Mouse (Mus musculus) heart, postnatal 0 days (tissue): ENCODE data around the gene Vrk3. TPM values are rescaled to one million over a fixed set of nuclear protein-coding genes. Genes with fewer than 3 reads are reported as not detected.

Experiments used
- ATAC-seq: fragments of 200-750 bp; cut with Nextera tagmentation; 2 replicates; pipeline ENCODE4 v1.8.0; 2017; ENCODE audit warnings: low read depth, moderate number of reproducible peaks, moderate library complexity; ENCODE audit not compliant: insufficient read depth
- DNase-seq: peaks from one replicate; pipeline ENCODE4 v3.0.0-alpha.2; 2016; ENCODE audit warnings: low spot score
- H3K27ac ChIP-seq: fragments of 300-500 bp; sonication (generic); 2 replicates; pipeline ENCODE4 v1.5.1; 2014; ENCODE audit warnings: low read depth, mild to moderate bottlenecking
- H3K27me3 ChIP-seq: fragments of 300-500 bp; sonication (generic); 2 replicates; pipeline ENCODE4 v1.6.1; 2014; ENCODE audit warnings: low read length, mixed read lengths; ENCODE audit not compliant: control insufficient read depth, insufficient read depth
- H3K36me3 ChIP-seq: fragments of 300-500 bp; sonication (generic); replicated peaks from 2 replicates; pipeline ENCODE4 v1.6.1; 2014; ENCODE audit warnings: low read length, mixed read lengths; ENCODE audit not compliant: control insufficient read depth, insufficient read depth
- H3K4me1 ChIP-seq: fragments of 300-500 bp; sonication (generic); 2 replicates; pipeline ENCODE4 v1.6.1; 2014; ENCODE audit warnings: antibody characterized with exemption; ENCODE audit not compliant: control insufficient read depth, insufficient read depth
- H3K4me2 ChIP-seq: fragments of 300-500 bp; sonication (generic); 2 replicates; pipeline ENCODE4 v1.6.1; 2014; ENCODE audit warnings: low read depth, mild to moderate bottlenecking, low read length, moderate library complexity
- H3K4me3 ChIP-seq: fragments of 300-500 bp; sonication (generic); 2 replicates; pipeline ENCODE4 v1.5.1; 2014; ENCODE audit warnings: low read depth, low read length
- H3K9ac ChIP-seq: fragments of 300-500 bp; sonication (generic); replicated peaks from 2 replicates; pipeline ENCODE4 v1.6.1; 2014; ENCODE audit warnings: low read depth, low read length, mixed read lengths
- H3K9me3 ChIP-seq: fragments of 300-500 bp; sonication (generic); replicated peaks from 2 replicates; pipeline ENCODE4 v1.6.1; 2016; ENCODE audit warnings: low read length; ENCODE audit not compliant: control insufficient read depth
- CTCF ChIP-seq: IDR thresholded peaks from 2 replicates; pipeline ENCODE4 v1.5.1; 2016; ENCODE audit warnings: antibody characterized with exemption, control low read depth, low read depth
- EP300 ChIP-seq: IDR thresholded peaks from 2 replicates; pipeline ENCODE4 v1.6.1; 2016; ENCODE audit warnings: antibody characterized with exemption, low read depth
- WGBS: fragments of 180-500 bp; shearing (Covaris S2); extraction: QIAGEN DNeasy Blood & Tissue Kit; methylation state at CpG from one replicate; pipeline ENCODE4 v1.1.7; 2014; 5-methylcytosine and 5-hydroxymethylcytosine counted together
- polyA plus RNA-seq: library from polyadenylated mRNA; unstranded; fragments of >200 nt; fragmentation: Nextera tagmentation; extraction: Ambion mirVana; gene quantifications from 2 replicates; pipeline ENCODE4 v1.2.1, GENCODE M21; 2015
- total RNA-seq: library from RNA; depleted of rRNA; stranded (reverse); fragments of >200 nt; gene quantifications from 2 replicates; pipeline ENCODE4 v1.2.3, GENCODE M21; 2014; ENCODE audit warnings: low replicate concordance

Gene Vrk3
- total and polyA plus RNA-seq, 2 experiments from 2014 or later, result 25.7 to 28.7 TPM

GRCm38 (mm10) chr7:44789531-44789930 is 41.3 kb downstream of the Vrk3 start:
- H3K36me3 ChIP-seq, result no peaks in the 10 kb centered on the region
- DNase-seq (no peak), ATAC-seq (no peak)
- no peak overlapping the region for H3K9ac ChIP-seq
- H3K27me3 ChIP-seq, result no peaks in the 10 kb centered on the region
- 0 out of 2 replicates have a peak, but pooled peaks cover 7% of the 10 kb centered on the region for H3K9me3 ChIP-seq
- no peak for TF ChIP-seq CTCF
- no peak overlapping the region for H3K4me2 ChIP-seq
- H3K4me1 ChIP-seq, result no peaks in the 10 kb centered on the region; the same call in 1 of the 2 replicates
- WGBS, result 50% methylated on average over 3 of the region's 3 CpGs
- H3K4me3 ChIP-seq, result no peak overlapping the region
- H3K27ac ChIP-seq, result no peak overlapping the region

GRCm38 (mm10) chr7:44790066-44790465 is 41.9 kb downstream of the Vrk3 start:
- ATAC-seq, result no peak
- DNase-seq, result no peak
- Histone ChIP-seq H3K9ac (no peak overlapping the region), H3K27ac (no peak overlapping the region), H3K4me3 (no peak overlapping the region), H3K27me3 (no peaks in the 10 kb centered on the region), H3K4me1 (no peaks in the 10 kb centered on the region; the same call in 1 of the 2 replicates), H3K9me3 (0 out of 2 replicates have a peak, but pooled peaks cover 11% of the 10 kb centered on the region), H3K36me3 (no peaks in the 10 kb centered on the region), H3K4me2 (no peak overlapping the region)
- 40% methylated on average over 3 of the region's 4 CpGs for WGBS
- TF ChIP-seq CTCF (no peak), EP300 (no peak)

GRCm38 (mm10) chr7:44792781-44793180 is 44.6 kb downstream of the Vrk3 start:
- no peak for DNase-seq
- H3K9ac ChIP-seq, result no peak overlapping the region
- no peak overlapping the region for H3K4me3 ChIP-seq
- H3K9me3 ChIP-seq, result 0 out of 2 replicates have a peak, but pooled peaks cover 11% of the 10 kb centered on the region
- TF ChIP-seq EP300 (no peak), CTCF (no peak)
- 73% methylated on average over 6 of the region's 6 CpGs for WGBS
- no peaks in the 10 kb centered on the region for H3K36me3 ChIP-seq
- H3K27me3 ChIP-seq, result no peaks in the 10 kb centered on the region
- no peak overlapping the region for H3K4me2 ChIP-seq
- no peaks in the 10 kb centered on the region; the same call in 1 of the 2 replicates for H3K4me1 ChIP-seq
- ATAC-seq, result no peak
- no peak overlapping the region for H3K27ac ChIP-seq

- no peaks in the 10 kb centered on the region for H3K27me3 ChIP-seq
- H3K9me3 ChIP-seq, result no peaks in the 10 kb centered on the region
- no peak overlapping the region for H3K4me2 ChIP-seq
- WGBS, result 69% methylated on average over 2 of the region's 2 CpGs
- no peak for ATAC-seq
- TF ChIP-seq EP300 (no peak), CTCF (no peak)
- peaks cover 12% of the 10 kb centered on the region; the same call in 1 of the 2 replicates for H3K36me3 ChIP-seq
- no peaks in the 10 kb centered on the region for H3K4me1 ChIP-seq
- no peak overlapping the region for H3K27ac ChIP-seq
- no peak for DNase-seq
- H3K9ac ChIP-seq, result no peak overlapping the region
- H3K4me3 ChIP-seq, result no peak overlapping the region
Observed at GRCm38 (mm10) chr7:44808927-44809326, 60.7 kb downstream of the Vrk3 start.

- ATAC-seq, result no peak
- Histone ChIP-seq H3K27me3 (no peaks in the 10 kb centered on the region), H3K9ac (no peak overlapping the region), H3K36me3 (peaks cover 12% of the 10 kb centered on the region; the same call in 1 of the 2 replicates), H3K27ac (no peak overlapping the region), H3K4me3 (no peak overlapping the region), H3K4me1 (no peaks in the 10 kb centered on the region), H3K4me2 (no peak overlapping the region), H3K9me3 (no peaks in the 10 kb centered on the region)
- DNase-seq, result no peak
- no peak for TF ChIP-seq EP300
- TF ChIP-seq CTCF, result no peak
- WGBS, result 84% methylated on average over 3 of the region's 3 CpGs
Observed at GRCm38 (mm10) chr7:44809466-44809865, 61.3 kb downstream of the Vrk3 start.

GRCm38 (mm10) chr7:44810365-44810764 is 62.2 kb downstream of the Vrk3 start:
- no peak for ATAC-seq
- Histone ChIP-seq H3K27ac (no peak overlapping the region), H3K4me3 (no peak overlapping the region), H3K9ac (no peak overlapping the region), H3K4me1 (peaks cover 4% of the 10 kb centered on the region), H3K4me2 (no peak overlapping the region), H3K9me3 (no peaks in the 10 kb centered on the region), H3K36me3 (peaks cover 12% of the 10 kb centered on the region; the same call in 1 of the 2 replicates), H3K27me3 (no peaks in the 10 kb centered on the region)
- WGBS, result 68% methylated on average over 4 of the region's 4 CpGs
- no peak for TF ChIP-seq CTCF
- TF ChIP-seq EP300, result no peak
- DNase-seq, result no peak
